Mouse (Mus musculus) heart, postnatal 0 days (tissue): ENCODE data around the gene Fer.

Experiments used
- CTCF ChIP-seq: IDR thresholded peaks from 2 replicates; pipeline ENCODE4 v1.5.1; 2016; ENCODE audit warnings: antibody characterized with exemption, control low read depth, low read depth
- EP300 ChIP-seq: IDR thresholded peaks from 2 replicates; pipeline ENCODE4 v1.6.1; 2016; ENCODE audit warnings: antibody characterized with exemption, low read depth

DNA sequence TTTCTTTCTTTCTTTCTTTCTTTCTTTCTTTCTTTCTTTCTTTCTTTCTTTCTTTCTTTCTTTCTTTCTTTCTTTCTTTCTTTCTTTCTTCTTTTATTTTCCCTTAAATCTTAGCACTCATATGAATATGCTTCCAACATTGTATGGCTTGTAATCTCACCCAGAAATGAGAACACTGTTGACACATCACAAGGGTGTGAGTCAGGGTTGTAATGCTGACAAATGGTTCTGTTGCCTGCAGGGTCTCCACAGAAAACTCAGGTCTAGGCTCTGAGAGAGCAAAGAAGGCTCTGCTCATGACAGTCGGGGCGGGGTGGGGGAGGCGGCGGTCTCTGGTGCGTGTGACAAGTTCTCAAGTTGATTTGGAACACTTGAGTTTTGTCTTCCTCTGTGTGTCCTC lies 17.9 kb upstream of the Fer start:
- TF ChIP-seq CTCF, result no peak
- TF ChIP-seq EP300, result no peak
